Mouse (Mus musculus): Measurements from ENCODE around the gene Dtnbp1. TPM values are rescaled to one million over a fixed set of nuclear protein-coding genes. Genes with fewer than 3 reads are reported as not detected.

Gene Dtnbp1
- polyA plus RNA-seq, 1 experiment from 2014 or later = 131 TPM

GRCm38 (mm10) chr13:44932307-44933264 lies 69.4 kb downstream of the Dtnbp1 start:
- DNase-seq = peak; percentile 10
- no peak for ATAC-seq (ENCODE audit: low FRiP score, low TSS enrichment)
- H3K27ac ChIP-seq (replicated peaks; ENCODE audit: low read depth, low read length) = no peak overlapping the region

GRCm38 (mm10) chr13:44926311-44926710 lies 75.6 kb downstream of the Dtnbp1 start:
- H3K4me3 ChIP-seq (replicated peaks; ENCODE audit: low read depth, low read length) = no peak overlapping the region
- no peak overlapping the region for H3K9ac ChIP-seq (replicated peaks; ENCODE audit: low read length)
- no peak overlapping the region for H3K4me2 ChIP-seq (ENCODE audit: low read length)
- H3K9me3 ChIP-seq (ENCODE audit: control insufficient read depth, low read length) = no peaks in the 10 kb centered on the region
- no peaks in the 10 kb centered on the region for H3K27me3 ChIP-seq (ENCODE audit: control insufficient read depth, insufficient read depth, low read length)
- H3K27ac ChIP-seq (replicated peaks; ENCODE audit: low read depth, low read length) = no peak overlapping the region
- ATAC-seq (ENCODE audit: low FRiP score, low TSS enrichment) (no peak), DNase-seq (no peak)
- H3K36me3 ChIP-seq (ENCODE audit: control insufficient read depth, insufficient read depth, low read length) = peaks cover 54% of the 10 kb centered on the region
- no peaks in the 10 kb centered on the region for H3K4me1 ChIP-seq (ENCODE audit: control insufficient read depth, insufficient read depth, low read length)
- WGBS = 94% methylated on average over 2 of the region's 2 CpGs

More at GRCm38 (mm10) chr13:44932307-44933264, 69.4 kb downstream of the Dtnbp1 start:
- Histone ChIP-seq H3K4me3 (replicated peaks; ENCODE audit: low read depth, low read length) (no peak overlapping the region), H3K9ac (replicated peaks; ENCODE audit: low read length) (no peak overlapping the region), H3K4me1 (ENCODE audit: control insufficient read depth, insufficient read depth, low read length) (peaks cover 13% of the 10 kb centered on the region), H3K36me3 (ENCODE audit: control insufficient read depth, insufficient read depth, low read length) (peaks cover 8% of the 10 kb centered on the region; the same call in 1 of the 2 replicates), H3K27me3 (ENCODE audit: control insufficient read depth, insufficient read depth, low read length) (no peaks in the 10 kb centered on the region), H3K4me2 (ENCODE audit: low read length) (no peak overlapping the region), H3K9me3 (ENCODE audit: control insufficient read depth, low read length) (no peaks in the 10 kb centered on the region)
- 66% methylated on average over 18 of the region's 18 CpGs for WGBS

GRCm38 (mm10) chr13:44925173-44925572 lies 76.8 kb downstream of the Dtnbp1 start:
- Histone ChIP-seq H3K4me3 (replicated peaks; ENCODE audit: low read depth, low read length) (no peak overlapping the region), H3K27me3 (ENCODE audit: control insufficient read depth, insufficient read depth, low read length) (no peaks in the 10 kb centered on the region), H3K9ac (replicated peaks; ENCODE audit: low read length) (no peak overlapping the region), H3K4me2 (ENCODE audit: low read length) (no peak overlapping the region), H3K9me3 (ENCODE audit: control insufficient read depth, low read length) (no peaks in the 10 kb centered on the region), H3K36me3 (ENCODE audit: control insufficient read depth, insufficient read depth, low read length) (peaks cover 62% of the 10 kb centered on the region), H3K4me1 (ENCODE audit: control insufficient read depth, insufficient read depth, low read length) (no peaks in the 10 kb centered on the region), H3K27ac (replicated peaks; ENCODE audit: low read depth, low read length) (no peak overlapping the region)
- ATAC-seq (ENCODE audit: low FRiP score, low TSS enrichment) = no peak
- 93% methylated on average over 2 of the region's 2 CpGs for WGBS
- no peak for DNase-seq

- Histone ChIP-seq H3K9me3 (ENCODE audit: control insufficient read depth, low read length) (no peaks in the 10 kb centered on the region), H3K4me3 (replicated peaks; ENCODE audit: low read depth, low read length) (no peak overlapping the region), H3K36me3 (ENCODE audit: control insufficient read depth, insufficient read depth, low read length) (peaks cover 68% of the 10 kb centered on the region), H3K27me3 (ENCODE audit: control insufficient read depth, insufficient read depth, low read length) (no peaks in the 10 kb centered on the region), H3K4me2 (ENCODE audit: low read length) (no peak overlapping the region), H3K27ac (replicated peaks; ENCODE audit: low read depth, low read length) (no peak overlapping the region), H3K9ac (replicated peaks; ENCODE audit: low read length) (no peak overlapping the region), H3K4me1 (ENCODE audit: control insufficient read depth, insufficient read depth, low read length) (no peaks in the 10 kb centered on the region)
- WGBS = 93% methylated on average over 3 of the region's 3 CpGs
- no peak for ATAC-seq (ENCODE audit: low FRiP score, low TSS enrichment)
- no peak for DNase-seq
Measured at GRCm38 (mm10) chr13:44924042-44924441, 77.9 kb downstream of the Dtnbp1 start.

GRCm38 (mm10) chr13:44921721-44922120 lies 80.2 kb downstream of the Dtnbp1 start:
- 97% methylated on average over 5 of the region's 5 CpGs for WGBS
- Histone ChIP-seq H3K9me3 (ENCODE audit: control insufficient read depth, low read length) (no peaks in the 10 kb centered on the region), H3K27me3 (ENCODE audit: control insufficient read depth, insufficient read depth, low read length) (no peaks in the 10 kb centered on the region), H3K9ac (replicated peaks; ENCODE audit: low read length) (no peak overlapping the region), H3K27ac (replicated peaks; ENCODE audit: low read depth, low read length) (no peak overlapping the region), H3K4me3 (replicated peaks; ENCODE audit: low read depth, low read length) (no peak overlapping the region), H3K4me1 (ENCODE audit: control insufficient read depth, insufficient read depth, low read length) (no peaks in the 10 kb centered on the region), H3K4me2 (ENCODE audit: low read length) (no peak overlapping the region), H3K36me3 (ENCODE audit: control insufficient read depth, insufficient read depth, low read length) (peaks cover 85% of the 10 kb centered on the region)
- DNase-seq (no peak), ATAC-seq (ENCODE audit: low FRiP score, low TSS enrichment) (no peak)

- H3K9ac ChIP-seq (replicated peaks; ENCODE audit: low read length) = no peak overlapping the region
- ATAC-seq (ENCODE audit: low FRiP score, low TSS enrichment) = no peak
- no peaks in the 10 kb centered on the region for H3K9me3 ChIP-seq (ENCODE audit: control insufficient read depth, low read length)
- no peak for DNase-seq
- peaks cover 91% of the 10 kb centered on the region for H3K36me3 ChIP-seq (ENCODE audit: control insufficient read depth, insufficient read depth, low read length)
- H3K4me2 ChIP-seq (ENCODE audit: low read length) = no peak overlapping the region
- no peak overlapping the region for H3K4me3 ChIP-seq (replicated peaks; ENCODE audit: low read depth, low read length)
- no peak overlapping the region for H3K27ac ChIP-seq (replicated peaks; ENCODE audit: low read depth, low read length)
- no peaks in the 10 kb centered on the region for H3K4me1 ChIP-seq (ENCODE audit: control insufficient read depth, insufficient read depth, low read length)
- no peaks in the 10 kb centered on the region for H3K27me3 ChIP-seq (ENCODE audit: control insufficient read depth, insufficient read depth, low read length)
- 87% methylated on average over 10 of the region's 10 CpGs for WGBS
Measured at GRCm38 (mm10) chr13:44921095-44921494, 80.9 kb downstream of the Dtnbp1 start.

GRCm38 (mm10) chr13:44918269-44918668 lies 83.7 kb downstream of the Dtnbp1 start:
- H3K4me1 ChIP-seq (ENCODE audit: control insufficient read depth, insufficient read depth, low read length) = no peaks in the 10 kb centered on the region
- H3K27ac ChIP-seq (replicated peaks; ENCODE audit: low read depth, low read length) = no peak overlapping the region
- H3K4me2 ChIP-seq (ENCODE audit: low read length) = no peak overlapping the region
- no peak overlapping the region for H3K4me3 ChIP-seq (replicated peaks; ENCODE audit: low read depth, low read length)
- no peak for ATAC-seq (ENCODE audit: low FRiP score, low TSS enrichment)
- H3K9me3 ChIP-seq (ENCODE audit: control insufficient read depth, low read length) = no peaks in the 10 kb centered on the region
- peaks cover 98% of the 10 kb centered on the region for H3K36me3 ChIP-seq (ENCODE audit: control insufficient read depth, insufficient read depth, low read length)
- WGBS = 97% methylated on average over 2 of the region's 2 CpGs
- H3K27me3 ChIP-seq (ENCODE audit: control insufficient read depth, insufficient read depth, low read length) = no peaks in the 10 kb centered on the region
- DNase-seq = no peak
- H3K9ac ChIP-seq (replicated peaks; ENCODE audit: low read length) = no peak overlapping the region

GRCm38 (mm10) chr13:44917202-44917601 lies 84.7 kb downstream of the Dtnbp1 start:
- no peak overlapping the region for H3K9ac ChIP-seq (replicated peaks; ENCODE audit: low read length)
- H3K4me2 ChIP-seq (ENCODE audit: low read length) = no peak overlapping the region
- H3K27ac ChIP-seq (replicated peaks; ENCODE audit: low read depth, low read length) = no peak overlapping the region
- no peaks in the 10 kb centered on the region for H3K9me3 ChIP-seq (ENCODE audit: control insufficient read depth, low read length)
- DNase-seq (no peak), ATAC-seq (ENCODE audit: low FRiP score, low TSS enrichment) (no peak)
- 92% methylated on average over 4 of the region's 4 CpGs for WGBS
- H3K4me1 ChIP-seq (ENCODE audit: control insufficient read depth, insufficient read depth, low read length) = no peaks in the 10 kb centered on the region
- no peak overlapping the region for H3K4me3 ChIP-seq (replicated peaks; ENCODE audit: low read depth, low read length)
- peaks cover 98% of the 10 kb centered on the region for H3K36me3 ChIP-seq (ENCODE audit: control insufficient read depth, insufficient read depth, low read length)
- no peaks in the 10 kb centered on the region for H3K27me3 ChIP-seq (ENCODE audit: control insufficient read depth, insufficient read depth, low read length)

GRCm38 (mm10) chr13:44915945-44916344 lies 86.0 kb downstream of the Dtnbp1 start:
- H3K9ac ChIP-seq (replicated peaks; ENCODE audit: low read length) = no peak overlapping the region
- H3K4me1 ChIP-seq (ENCODE audit: control insufficient read depth, insufficient read depth, low read length) = no peaks in the 10 kb centered on the region
- DNase-seq = peak; percentile 33
- WGBS = 78% methylated on average over 4 of the region's 4 CpGs
- H3K27ac ChIP-seq (replicated peaks; ENCODE audit: low read depth, low read length) = no peak overlapping the region
- no peak for ATAC-seq (ENCODE audit: low FRiP score, low TSS enrichment)
- no peak overlapping the region for H3K4me3 ChIP-seq (replicated peaks; ENCODE audit: low read depth, low read length)
- no peaks in the 10 kb centered on the region for H3K9me3 ChIP-seq (ENCODE audit: control insufficient read depth, low read length)
- no peaks in the 10 kb centered on the region for H3K27me3 ChIP-seq (ENCODE audit: control insufficient read depth, insufficient read depth, low read length)
- peaks cover 96% of the 10 kb centered on the region for H3K36me3 ChIP-seq (ENCODE audit: control insufficient read depth, insufficient read depth, low read length)
- H3K4me2 ChIP-seq (ENCODE audit: low read length) = no peak overlapping the region

Measured in midbrain, embryonic 14.5 days (tissue).